Mouse (Mus musculus) embryo, embryonic 10 days (tissue): ENCODE results near the gene Fastk.

Experiments used
- DNase-seq: peaks from one replicate; pipeline ENCODE4 v3.0.0-alpha.2; 2015; ENCODE audit warnings: low spot score

Gene Fastk

GRCm38 (mm10) chr5:24453283-24453984, 8.3 kb upstream of the Fastk start:
- DNase-seq: peak; percentile 60

GRCm38 (mm10) chr5:24452691-24453233, 7.7 kb upstream of the Fastk start:
- DNase-seq: peak; percentile 50

- DNase-seq: peak; percentile 59
These were observed 7.1 kb upstream of the Fastk start, which contains the start of gene Agap3 for GRCm38 (mm10) chr5:24452030-24452690. Gene Agap3 (plus strand): TSS chr5:24452177.

- DNase-seq: peak; percentile 83
These were observed 6.4 kb upstream of the Fastk start for GRCm38 (mm10) chr5:24451264-24452029.

- DNase-seq: peak; percentile 90
These were observed 2.7 kb upstream of the Fastk start, which contains the start of gene Tmub1 for GRCm38 (mm10) chr5:24447624-24448298. Gene Tmub1 (minus strand): TSS chr5:24447854.

- no peak for DNase-seq
These were observed 1.5 kb upstream of the Fastk start for GRCm38 (mm10) chr5:24446630-24447029.

- DNase-seq: no peak
These were observed 467 bp upstream of the Fastk start for GRCm38 (mm10) chr5:24445428-24446080.

- no peak for DNase-seq
These were observed 1.2 kb downstream of the Fastk start for GRCm38 (mm10) chr5:24443927-24444326.

- no peak for DNase-seq
These were observed 1.9 kb downstream of the Fastk start for GRCm38 (mm10) chr5:24443204-24443603.

- DNase-seq: no peak
These were observed 3.1 kb downstream of the Fastk start for GRCm38 (mm10) chr5:24442029-24442428.

- DNase-seq: no peak
These were observed 3.9 kb downstream of the Fastk start for GRCm38 (mm10) chr5:24441187-24441586.

GRCm38 (mm10) chr5:24433993-24434392, 11.1 kb downstream of the Fastk start:
- no peak for DNase-seq

GRCm38 (mm10) chr5:24428596-24428995, 16.5 kb downstream of the Fastk start:
- DNase-seq: no peak

- DNase-seq: peak; percentile 59
These were observed 17.1 kb downstream of the Fastk start for GRCm38 (mm10) chr5:24427981-24428402.

- no peak for DNase-seq
These were observed 17.8 kb downstream of the Fastk start for GRCm38 (mm10) chr5:24427285-24427633.

- DNase-seq: no peak
These were observed 18.4 kb downstream of the Fastk start for GRCm38 (mm10) chr5:24426556-24427284.

GRCm38 (mm10) chr5:24426037-24426432, 19.1 kb downstream of the Fastk start:
- DNase-seq: no peak

GRCm38 (mm10) chr5:24425421-24426036, 19.6 kb downstream of the Fastk start:
- DNase-seq: peak; percentile 74

GRCm38 (mm10) chr5:24424861-24425411, 20.2 kb downstream of the Fastk start:
- DNase-seq: peak; percentile 88
